Mouse (Mus musculus): ENCODE measurements around the gene Entpd7. TPM values are rescaled to one million over a fixed set of nuclear protein-coding genes. Genes with fewer than 3 reads are reported as not detected.
A peak's percentile ranks its signal among the peaks of the same experiment; 100 is the strongest.

The Entpd7 gene
- total RNA-seq, 2 experiments from 2014 or later, result 21.7 to 22.4 TPM

DNA sequence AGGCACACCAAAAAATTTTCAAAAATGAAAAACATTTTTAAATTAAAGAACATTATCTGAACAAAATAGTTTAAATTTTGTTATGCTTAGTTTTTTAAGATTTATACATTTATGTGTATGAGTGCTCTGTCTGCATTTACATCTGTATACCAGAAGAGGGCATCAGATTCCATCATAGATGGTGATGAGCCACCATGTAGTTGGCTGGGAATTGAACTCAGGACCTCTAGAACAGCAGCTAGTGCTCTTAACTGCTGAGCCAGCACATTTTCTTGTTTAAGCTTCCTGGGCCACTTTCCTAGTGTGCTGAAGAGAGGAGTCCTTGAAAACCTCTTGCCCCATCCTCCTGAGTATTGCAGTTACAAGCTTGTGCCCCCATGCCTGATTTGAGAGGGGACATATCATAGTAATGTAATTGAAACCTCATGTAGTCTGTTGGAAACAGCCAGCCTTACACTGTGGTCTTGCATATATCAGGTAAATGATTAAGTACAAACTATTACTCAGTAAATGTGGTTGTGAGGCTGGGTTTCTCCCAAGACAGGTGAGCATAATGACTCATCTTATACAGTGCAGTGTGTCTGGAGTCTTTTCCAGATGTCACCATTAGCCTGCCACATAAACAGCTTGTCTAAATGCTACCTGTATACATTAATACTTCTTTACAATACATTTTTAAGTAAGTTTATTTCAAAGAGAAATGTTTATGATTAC lies 72.2 kb downstream of the Entpd7 start:
- Histone ChIP-seq H3K27ac (no peak overlapping the region), H3K4me3 (no peak overlapping the region)
- intact Hi-C loops (cut with DNase I), result loop anchor here (2.0 kb wide), 1 partner anchor 131 kb away; no protein-coding TSS in a partner anchor
- no peak for DNase-seq (ENCODE audit: extremely low spot score in 1 of 2, low spot score in 2 of 2)
- peak; percentile 21 for TF ChIP-seq CTCF (IDR thresholded peaks at IDR 0.05)

DNA sequence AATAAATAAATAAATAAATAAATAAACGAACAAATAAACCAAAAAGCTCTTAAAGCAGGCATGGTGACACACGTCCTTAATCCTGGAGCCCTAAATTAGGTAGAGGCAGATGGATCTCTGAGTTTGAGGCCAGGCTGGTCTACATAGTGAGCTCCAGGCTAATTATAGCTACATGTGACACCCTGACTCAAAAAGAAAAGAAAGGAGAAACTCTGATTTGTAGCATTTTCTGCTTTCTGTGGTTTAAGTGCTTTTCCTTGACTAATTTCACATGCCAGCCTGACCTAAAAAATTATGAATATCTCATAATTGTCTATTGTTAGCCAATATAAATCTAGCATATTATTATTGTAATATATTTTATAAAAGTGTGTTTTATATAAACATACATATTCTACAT lies 72.9 kb downstream of the Entpd7 start:
- intact Hi-C loops (cut with DNase I), result no loop called here
- Histone ChIP-seq H3K27ac (no peak overlapping the region), H3K4me3 (no peak overlapping the region)
- no peak for DNase-seq (ENCODE audit: extremely low spot score in 1 of 2, low spot score in 2 of 2)
- no peak for TF ChIP-seq CTCF (IDR thresholded peaks at IDR 0.05)

- intact Hi-C loops (cut with DNase I), result no loop called here
- H3K4me3 ChIP-seq, result no peak overlapping the region
- no peak overlapping the region for H3K27ac ChIP-seq
- TF ChIP-seq CTCF (IDR thresholded peaks at IDR 0.05), result no peak
- no peak for DNase-seq (ENCODE audit: extremely low spot score in 1 of 2, low spot score in 2 of 2)
Measured at GRCm38 (mm10) chr19:43766451-43766850, 77.0 kb downstream of the Entpd7 start.

GRCm38 (mm10) chr19:43767549-43768322 lies 78.3 kb downstream of the Entpd7 start:
- intact Hi-C loops (cut with DNase I), result no loop called here
- Histone ChIP-seq H3K4me3 (no peak overlapping the region), H3K27ac (no peak overlapping the region)
- DNase-seq (ENCODE audit: extremely low spot score in 1 of 2, low spot score in 2 of 2), result no peak
- TF ChIP-seq CTCF (IDR thresholded peaks at IDR 0.05), result no peak

GRCm38 (mm10) chr19:43769366-43769960 lies 80.0 kb downstream of the Entpd7 start:
- intact Hi-C loops (cut with DNase I), result no loop called here
- no peak overlapping the region for H3K4me3 ChIP-seq
- TF ChIP-seq CTCF (IDR thresholded peaks at IDR 0.05), result no peak
- DNase-seq (ENCODE audit: extremely low spot score in 1 of 2, low spot score in 2 of 2), result no peak
- no peak overlapping the region for H3K27ac ChIP-seq

DNA sequence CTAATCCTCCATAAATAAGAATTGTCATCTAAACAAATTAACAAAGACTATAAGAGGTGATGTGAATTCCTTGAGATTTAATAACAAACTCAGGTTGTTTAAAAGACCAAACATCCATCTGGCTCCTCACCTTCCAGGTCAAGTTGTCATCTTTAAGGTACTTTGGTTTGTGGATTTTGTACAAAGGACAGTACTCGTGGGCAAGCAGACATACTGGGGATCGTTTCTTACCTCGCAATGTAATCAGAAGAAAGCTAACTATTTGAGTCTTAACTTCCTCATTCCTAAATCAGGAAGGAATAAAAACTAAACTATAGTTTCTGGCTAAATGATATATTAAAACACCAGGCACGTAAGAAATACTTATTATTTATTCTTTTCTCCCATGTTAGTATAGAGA lies 81.1 kb downstream of the Entpd7 start:
- DNase-seq (ENCODE audit: extremely low spot score in 1 of 2, low spot score in 2 of 2), result no peak
- TF ChIP-seq CTCF (IDR thresholded peaks at IDR 0.05), result no peak
- no peak overlapping the region for H3K4me3 ChIP-seq
- H3K27ac ChIP-seq, result no peak overlapping the region
- intact Hi-C loops (cut with DNase I), result no loop called here

- Histone ChIP-seq H3K4me3 (no peak overlapping the region), H3K27ac (no peak overlapping the region)
- no peak for TF ChIP-seq CTCF (IDR thresholded peaks at IDR 0.05)
- no peak for DNase-seq (ENCODE audit: extremely low spot score in 1 of 2, low spot score in 2 of 2)
- intact Hi-C loops (cut with DNase I), result no loop called here
Measured at GRCm38 (mm10) chr19:43771499-43771969, 82.1 kb downstream of the Entpd7 start.

GRCm38 (mm10) chr19:43772311-43772710 lies 82.8 kb downstream of the Entpd7 start:
- no peak overlapping the region for H3K27ac ChIP-seq
- DNase-seq (ENCODE audit: extremely low spot score in 1 of 2, low spot score in 2 of 2), result no peak
- intact Hi-C loops (cut with DNase I), result no loop called here

DNA sequence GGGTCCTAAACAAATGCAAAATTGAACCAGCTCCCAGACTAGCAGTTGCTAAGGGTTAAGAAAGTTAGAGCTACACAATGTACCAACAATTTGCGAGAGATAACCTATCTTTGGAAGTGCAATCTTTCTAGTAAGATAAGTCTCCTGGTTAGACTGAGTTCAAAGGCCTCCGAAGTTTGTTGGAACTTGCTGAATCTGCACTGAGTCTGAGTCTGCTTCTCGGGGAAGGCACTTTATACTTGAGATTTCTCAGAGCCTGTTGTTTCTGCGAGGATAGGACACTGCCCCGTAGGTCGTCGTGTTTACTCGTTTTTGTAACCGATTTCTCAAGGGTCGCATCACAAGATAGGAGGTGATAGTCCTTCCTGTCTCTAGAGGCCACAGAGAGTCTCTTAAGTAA lies 86.0 kb downstream of the Entpd7 start:
- no peak overlapping the region for H3K4me3 ChIP-seq
- DNase-seq (ENCODE audit: extremely low spot score in 1 of 2, low spot score in 2 of 2), result no peak
- TF ChIP-seq CTCF (IDR thresholded peaks at IDR 0.05), result no peak
- intact Hi-C loops (cut with DNase I), result no loop called here
- no peak overlapping the region for H3K27ac ChIP-seq

More at GRCm38 (mm10) chr19:43772311-43772710, 82.8 kb downstream of the Entpd7 start:
- no peak overlapping the region for H3K4me3 ChIP-seq
- no peak for TF ChIP-seq CTCF (IDR thresholded peaks at IDR 0.05)

GRCm38 (mm10) chr19:43776561-43776960 lies 87.1 kb downstream of the Entpd7 start:
- no peak overlapping the region for H3K27ac ChIP-seq
- DNase-seq (ENCODE audit: extremely low spot score in 1 of 2, low spot score in 2 of 2), result no peak
- intact Hi-C loops (cut with DNase I), result no loop called here
- no peak for TF ChIP-seq CTCF (IDR thresholded peaks at IDR 0.05)
- H3K4me3 ChIP-seq, result no peak overlapping the region

GRCm38 (mm10) chr19:43777308-43777707 lies 87.8 kb downstream of the Entpd7 start:
- TF ChIP-seq CTCF (IDR thresholded peaks at IDR 0.05), result no peak
- no peak for DNase-seq (ENCODE audit: extremely low spot score in 1 of 2, low spot score in 2 of 2)

GRCm38 (mm10) chr19:43780391-43780790 lies 90.9 kb downstream of the Entpd7 start:
- Histone ChIP-seq H3K4me3 (no peak overlapping the region), H3K27ac (no peak overlapping the region)
- intact Hi-C loops (cut with DNase I), result no loop called here
- no peak for TF ChIP-seq CTCF (IDR thresholded peaks at IDR 0.05)
- DNase-seq (ENCODE audit: extremely low spot score in 1 of 2, low spot score in 2 of 2), result no peak

More at GRCm38 (mm10) chr19:43777308-43777707, 87.8 kb downstream of the Entpd7 start:
- Histone ChIP-seq H3K4me3 (no peak overlapping the region), H3K27ac (no peak overlapping the region)
- intact Hi-C loops (cut with DNase I), result no loop called here

All from left cerebral cortex, adult 2 months (tissue).